Mouse (Mus musculus) spleen, adult 2 months (tissue): ENCODE measurements at regions not wholly inside any gene's neighbourhood (a gene's known extent, or its start where the extent isn't known, plus 50 kb on each side); places are given as distances from the start of the nearest gene placed in this dataset.

Experiments
- CTCF ChIP-seq: fragments of 200-500 bp; IDR thresholded peaks from 2 replicates; pipeline ENCODE4 v1.5.1; 2011; ENCODE audit warnings: mild to moderate bottlenecking, inconsistent platforms; ENCODE audit not compliant: insufficient read depth, insufficient read length, insufficient replicate concordance; ENCODE audit errors: extremely low read depth
- POLR2A ChIP-seq: fragments of 200-500 bp; IDR thresholded peaks from 2 replicates; pipeline ENCODE4 v1.6.1; 2011; ENCODE audit warnings: low read depth, low read length, inconsistent platforms

GRCm38 (mm10) chr15:24992665-24993324 is 420.8 kb downstream of the Basp1 start:
- no peak for TF ChIP-seq POLR2A
- no peak for TF ChIP-seq CTCF
